Mouse (Mus musculus) CH12.LX (cell line): ENCODE data around the gene Plekha8. TPM values are rescaled to one million over a fixed set of nuclear protein-coding genes. Genes with fewer than 3 reads are reported as not detected.

ENCODE experiments used
- DNase-seq: peaks from one replicate; pipeline ENCODE4 v3.0.0-alpha.2; 2013; ENCODE audit errors: extremely low read depth
- H3K27ac ChIP-seq: 2 replicates; pipeline ENCODE4 v1.5.1; 2012; ENCODE audit warnings: low read depth, mild to moderate bottlenecking, control low read depth, moderate library complexity; ENCODE audit not compliant: insufficient read depth
- H3K27me3 ChIP-seq: replicated peaks from 2 replicates; pipeline ENCODE3; 2012; ENCODE audit warnings: inconsistent platforms
- H3K36me3 ChIP-seq, 2 experiments: replicated peaks in 1 of 2; 2 replicates each; pipeline versions ENCODE3 to v1.6.1; 2012; ENCODE audit warnings: inconsistent platforms in 1 of 2, low read length in 1 of 2, mild to moderate bottlenecking in 1 of 2, mixed read lengths in 1 of 2, moderate library complexity in 1 of 2; ENCODE audit not compliant: control insufficient read depth in 1 of 2, insufficient read depth in 1 of 2
- H3K4me1 ChIP-seq, 2 experiments: 2 replicates each; pipeline ENCODE4 v1.6.1; 2012; ENCODE audit warnings: inconsistent platforms in 1 of 2, moderate library complexity in 1 of 2; ENCODE audit not compliant: insufficient read depth in 2 of 2, control insufficient read depth in 1 of 2
- H3K4me2 ChIP-seq: 2 replicates; pipeline ENCODE4 v1.6.1; 2012; ENCODE audit warnings: low read depth, mild to moderate bottlenecking, control low read depth; ENCODE audit not compliant: poor library complexity, insufficient read depth, severe bottlenecking
- H3K4me3 ChIP-seq, 3 experiments: fragments of 150-350 bp in 1 of 3; sonication (generic) in 1 of 3; replicated peaks in 1 of 3; 2 replicates each; pipeline versions ENCODE3 to v1.5.1; 2011 to 2012; ENCODE audit warnings: low read depth in 2 of 3, low read length in 2 of 3, mild to moderate bottlenecking in 2 of 3, moderate library complexity in 2 of 3, control low read depth in 1 of 3, improper control_type of control experiment in 1 of 3, inconsistent platforms in 1 of 3, mixed read lengths in 1 of 3; ENCODE audit not compliant: poor library complexity in 1 of 3
- H3K79me2 ChIP-seq: replicated peaks from 2 replicates; pipeline ENCODE4 v1.6.1; 2012; ENCODE audit warnings: mild to moderate bottlenecking, moderate library complexity; ENCODE audit not compliant: control insufficient read depth, poor library complexity, insufficient read depth, severe bottlenecking; ENCODE audit errors: extremely low read depth
- H3K9ac ChIP-seq: 2 replicates; pipeline ENCODE4 v1.6.1; 2012; ENCODE audit warnings: low read depth, mild to moderate bottlenecking, control low read depth, moderate library complexity; ENCODE audit not compliant: insufficient read depth
- H3K9me3 ChIP-seq: replicated peaks from 2 replicates; pipeline ENCODE3; 2012; ENCODE audit warnings: low read length, inconsistent platforms, mixed read lengths
- CHD1 ChIP-seq: IDR thresholded peaks from 2 replicates; pipeline ENCODE4 v1.6.1; 2012; ENCODE audit warnings: low read depth, low read length, improper control_type of control experiment, inconsistent platforms
- CHD2 ChIP-seq: IDR thresholded peaks from 2 replicates; pipeline ENCODE4 v1.6.1; 2011; ENCODE audit warnings: low read length, improper control_type of control experiment
- CTCF ChIP-seq, 2 experiments: IDR thresholded peaks in 1 of 2; conservative IDR thresholded peaks in 1 of 2; 2 replicates each; pipeline ENCODE4 v1.5.1; 2011 to 2012; ENCODE audit warnings: low read depth in 2 of 2, low read length in 2 of 2, improper control_type of control experiment in 1 of 2, inconsistent platforms in 1 of 2, mild to moderate bottlenecking in 1 of 2, moderate library complexity in 1 of 2
- ETS1 ChIP-seq: conservative IDR thresholded peaks from 2 replicates; pipeline ENCODE4 v1.6.1; 2012; ENCODE audit warnings: low read depth, mild to moderate bottlenecking, inconsistent platforms, low read length, improper control_type of control experiment, moderate library complexity
- GABPA ChIP-seq: IDR thresholded peaks from 2 replicates; pipeline ENCODE4 v1.6.1; 2012; ENCODE audit warnings: low read depth, low read length, improper control_type of control experiment, inconsistent platforms; ENCODE audit not compliant: insufficient replicate concordance
- JUN ChIP-seq: IDR thresholded peaks from 2 replicates; pipeline ENCODE4 v1.6.1; 2011; ENCODE audit warnings: low read depth, mild to moderate bottlenecking, low read length, improper control_type of control experiment, moderate library complexity; ENCODE audit not compliant: insufficient read depth
- JUND ChIP-seq: conservative IDR thresholded peaks from 2 replicates; pipeline ENCODE4 v1.6.1; 2011; ENCODE audit warnings: low read depth, low read length, improper control_type of control experiment
- KAT2A ChIP-seq: IDR thresholded peaks from 2 replicates; pipeline ENCODE4 v1.6.1; 2012; ENCODE audit warnings: low read length, improper control_type of control experiment, inconsistent platforms; ENCODE audit not compliant: insufficient replicate concordance
- MAFK ChIP-seq: IDR thresholded peaks from 2 replicates; pipeline ENCODE4 v1.6.1; 2011; ENCODE audit warnings: low read length, improper control_type of control experiment; ENCODE audit not compliant: insufficient replicate concordance
- MAX ChIP-seq: IDR thresholded peaks from 2 replicates; pipeline ENCODE4 v1.6.1; 2011; ENCODE audit warnings: low read length, improper control_type of control experiment
- NELFE ChIP-seq: IDR thresholded peaks from 2 replicates; pipeline ENCODE4 v1.6.1; 2011; ENCODE audit warnings: low read depth, low read length, improper control_type of control experiment
- NRF1 ChIP-seq: IDR thresholded peaks from 2 replicates; pipeline ENCODE4 v1.6.1; 2014; ENCODE audit warnings: low read depth, mild to moderate bottlenecking, inconsistent platforms, low read length, improper control_type of control experiment, moderate library complexity
- POLR2AphosphoS2 ChIP-seq: IDR thresholded peaks from 2 replicates; pipeline ENCODE4 v1.6.1; 2011; ENCODE audit warnings: low read depth, low read length, improper control_type of control experiment
- RCOR1 ChIP-seq: conservative IDR thresholded peaks from 2 replicates; pipeline ENCODE4 v1.6.1; 2012; ENCODE audit warnings: low read depth, mild to moderate bottlenecking, inconsistent platforms, low read length, improper control_type of control experiment
- SMC3 ChIP-seq: IDR thresholded peaks from 2 replicates; pipeline ENCODE4 v1.6.1; 2011; ENCODE audit warnings: low read depth, low read length, improper control_type of control experiment
- UBTF ChIP-seq: IDR thresholded peaks from 2 replicates; pipeline ENCODE4 v1.6.1; 2012; ENCODE audit warnings: low read depth, mild to moderate bottlenecking, inconsistent platforms, low read length, improper control_type of control experiment, moderate library complexity
- USF2 ChIP-seq: conservative IDR thresholded peaks from 2 replicates; pipeline ENCODE4 v1.6.1; 2011; ENCODE audit warnings: low read depth, low read length, improper control_type of control experiment
- ZMIZ1 ChIP-seq: IDR thresholded peaks from 2 replicates; pipeline ENCODE4 v1.6.1; 2012; ENCODE audit warnings: low read depth, mild to moderate bottlenecking, inconsistent platforms, low read length, improper control_type of control experiment
- dilution Hi-C: fragments of 300-500 bp; cut with MboI; formaldehyde crosslinking; loops from 2 replicates; pipeline ENCODE4 v1.14.3; 2020; ENCODE audit warnings: low sequenced_read_pairs; ENCODE audit not compliant: extremely low pct_unique_long_range_greater_than_20kb, extremely low pct_ligation_motif_present
- in situ Hi-C: fragments of 300-500 bp; cut with MboI; formaldehyde crosslinking; loops from 3 replicates; pipeline ENCODE4 v1.14.3; 2019; ENCODE audit warnings: low sequenced_read_pairs, low pct_ligation_motif_present, low pct_unique_long_range_greater_than_20kb, mixed read lengths
- polyA plus RNA-seq: library from polyadenylated mRNA; unstranded; fragments of >175 nt; gene quantifications from 2 replicates; pipeline ENCODE4 v1.2.1, GENCODE M21; 2012; ENCODE audit warnings: low read depth; ENCODE audit not compliant: insufficient read length
- total RNA-seq, 2 experiments: library from RNA; depleted of rRNA; stranded (reverse); fragments of 300-350 nt in 1 of 2; fragments of >200 nt in 1 of 2; gene quantifications; 2 replicates each; pipeline ENCODE4 v1.2.3; 2012 to 2014

Plekha8 gene
- total and polyA plus RNA-seq, 3 experiments, result 5.8 to 10.2 (median 9.8) TPM

GRCm38 (mm10) chr6:54693286-54693685 is 98.4 kb downstream of the Plekha8 start:
- peaks cover 14% of the 10 kb centered on the region for H3K27me3 ChIP-seq
- DNase-seq, result no peak
- no peaks in the 10 kb centered on the region for H3K4me1 ChIP-seq
- TF ChIP-seq SMC3, result no peak
- no peak for TF ChIP-seq RCOR1
- no peak for TF ChIP-seq CHD2
- no peak for TF ChIP-seq POLR2AphosphoS2
- TF ChIP-seq GABPA, result no peak
- no peak for TF ChIP-seq KAT2A
- TF ChIP-seq CHD1, result no peak
- TF ChIP-seq NRF1, result no peak
- no peak for TF ChIP-seq MAFK
- no peak for TF ChIP-seq CTCF (conservative IDR thresholded peaks at IDR 0.05 in 1 of 2, IDR thresholded peaks at IDR 0.05 in 1 of 2; ENCODE audit: low read depth in 2 of 2, low read length in 2 of 2)
- no peak for TF ChIP-seq MAX
- no peak for TF ChIP-seq USF2
- no peak for TF ChIP-seq JUND
- no peak for TF ChIP-seq JUN
- no peak for TF ChIP-seq NELFE
- no peak for TF ChIP-seq UBTF
- TF ChIP-seq ETS1, result no peak
- no peak for TF ChIP-seq ZMIZ1
- H3K9ac ChIP-seq, result no peak overlapping the region
- no peak overlapping the region for H3K4me3 ChIP-seq
- no peaks in the 10 kb centered on the region for H3K36me3 ChIP-seq
- dilution Hi-C loops (no loop called here), in situ Hi-C loops (no loop called here)
- H3K9me3 ChIP-seq, result no peaks in the 10 kb centered on the region
- no peak overlapping the region for H3K27ac ChIP-seq
- no peak overlapping the region for H3K4me2 ChIP-seq
- no peaks in the 10 kb centered on the region for H3K79me2 ChIP-seq

Other genes starting within 250 kb of the Plekha8 start
- gene Wipf3, start 165.5 kb upstream of the Plekha8 start, total RNA-seq (2012; rRNA removed), result 0.63 and 1.2 TPM in 2 replicates
- 0.35 and 0.64 TPM in 2 replicates for gene Wipf3, start 165.5 kb upstream of the Plekha8 start, total RNA-seq (2014; rRNA removed)
- gene Wipf3, start 165.5 kb upstream of the Plekha8 start, polyA plus RNA-seq, result 0.97 and 1.3 TPM in 2 replicates
- gene Scrn1, start 28.6 kb upstream of the Plekha8 start, total RNA-seq (2012; rRNA removed), result 0.34 TPM in 1 of 2 replicates, not detected in the other
- gene Scrn1, start 28.6 kb upstream of the Plekha8 start, total RNA-seq (2014; rRNA removed), result 0.59 TPM in 1 of 2 replicates, not detected in the other
- gene Scrn1, start 28.6 kb upstream of the Plekha8 start, polyA plus RNA-seq, result 0.04 and 0.15 TPM in 2 replicates
- 0.68 and 0.84 TPM in 2 replicates for gene Fkbp14, start 2.2 kb downstream of the Plekha8 start, total RNA-seq (2012; rRNA removed)
- gene Fkbp14, start 2.2 kb downstream of the Plekha8 start, total RNA-seq (2014; rRNA removed), result 0.95 and 1.1 TPM in 2 replicates
- gene Fkbp14, start 2.2 kb downstream of the Plekha8 start, polyA plus RNA-seq, result 0.50 and 1.3 TPM in 2 replicates
- 0.08 and 0.25 TPM in 2 replicates for gene Mturn, start 86.5 kb downstream of the Plekha8 start, total RNA-seq (2012; rRNA removed)
- gene Mturn, start 86.5 kb downstream of the Plekha8 start, total RNA-seq (2014; rRNA removed), result 0.20 and 0.23 TPM in 2 replicates
- 0.06 and 0.22 TPM in 2 replicates for gene Mturn, start 86.5 kb downstream of the Plekha8 start, polyA plus RNA-seq
- 18.3 and 21.6 TPM in 2 replicates for gene Znrf2, start 221.8 kb downstream of the Plekha8 start, total RNA-seq (2012; rRNA removed)
- 26.9 and 27.1 TPM in 2 replicates for gene Znrf2, start 221.8 kb downstream of the Plekha8 start, total RNA-seq (2014; rRNA removed)
- 16.0 and 21.3 TPM in 2 replicates for gene Znrf2, start 221.8 kb downstream of the Plekha8 start, polyA plus RNA-seq